Mouse (Mus musculus) hindbrain, embryonic 12.5 days (tissue): ENCODE data around the gene Hist1h3b. TPM values are rescaled to one million over a fixed set of nuclear protein-coding genes. Genes with fewer than 3 reads are reported as not detected.
"Not testable (repeated sequence)": the region's sequence is repeated elsewhere in the genome, so short reads cannot be mapped to it uniquely, and the experiment has no call there.

Experiments
- ATAC-seq: fragments of 200-750 bp; cut with Nextera tagmentation; 2 replicates; pipeline ENCODE4 v1.8.0; 2017; ENCODE audit warnings: moderate TSS enrichment; ENCODE audit not compliant: low FRiP score
- H3K27ac ChIP-seq: fragments of 300-500 bp; sonication (generic); 2 replicates; pipeline ENCODE4 v1.5.1; 2016; ENCODE audit warnings: mild to moderate bottlenecking
- H3K27me3 ChIP-seq: fragments of 300-500 bp; sonication (generic); 2 replicates; pipeline ENCODE4 v1.6.1; 2016; ENCODE audit warnings: mild to moderate bottlenecking
- H3K36me3 ChIP-seq: fragments of 300-500 bp; sonication (generic); 2 replicates; pipeline ENCODE4 v1.6.1; 2016; ENCODE audit warnings: mild to moderate bottlenecking
- H3K4me1 ChIP-seq: fragments of 300-500 bp; sonication (generic); 2 replicates; pipeline ENCODE4 v1.6.1; 2016
- H3K4me2 ChIP-seq: fragments of 300-500 bp; sonication (generic); replicated peaks from 2 replicates; pipeline ENCODE4 v1.6.1; 2016; ENCODE audit warnings: mild to moderate bottlenecking
- H3K4me3 ChIP-seq: fragments of 300-500 bp; sonication (generic); 2 replicates; pipeline ENCODE4 v1.5.1; 2016; ENCODE audit warnings: mild to moderate bottlenecking
- H3K9ac ChIP-seq: fragments of 300-500 bp; sonication (generic); 2 replicates; pipeline ENCODE4 v1.6.1; 2016; ENCODE audit warnings: mild to moderate bottlenecking, moderate library complexity
- H3K9me3 ChIP-seq: fragments of 300-500 bp; sonication (generic); replicated peaks from 2 replicates; pipeline ENCODE4 v1.6.1; 2016; ENCODE audit warnings: mild to moderate bottlenecking
- WGBS: fragments of 180-500 bp; shearing (Covaris S2); methylation state at CpG from one replicate; pipeline ENCODE4 v1.1.7; 2016; 5-methylcytosine and 5-hydroxymethylcytosine counted together
- polyA plus RNA-seq: library from polyadenylated mRNA; unstranded; fragments of >200 nt; fragmentation: Nextera tagmentation; extraction: Ambion mirVana; gene quantifications from 2 replicates; pipeline ENCODE4 v1.2.1, GENCODE M21; 2016

The Hist1h3b gene
- polyA plus RNA-seq, 1 experiment from 2014 or later = 11.1 TPM

- H3K4me3 ChIP-seq = peak overlapping the region; percentile 40
- H3K9ac ChIP-seq = peak overlapping the region; percentile 57
- no peaks in the 10 kb centered on the region for H3K27me3 ChIP-seq
- ATAC-seq = peak; percentile 21
- no peaks in the 10 kb centered on the region for H3K9me3 ChIP-seq
- H3K4me2 ChIP-seq = peak overlapping the region; percentile 88
- 1% methylated on average over 23 of the region's 27 CpGs for WGBS
- no peaks in the 10 kb centered on the region for H3K36me3 ChIP-seq
- peak overlapping the region; percentile 89 for H3K27ac ChIP-seq
- H3K4me1 ChIP-seq = peaks cover 28% of the 10 kb centered on the region
Measured at GRCm38 (mm10) chr13:23760240-23760971, 8.3 kb downstream of the Hist1h3b start.

GRCm38 (mm10) chr13:23760972-23761864 lies 9.2 kb downstream of the Hist1h3b start, which contains the start of gene Hist1h4a:
Hist1h4a (minus strand) TSS chr13:23761230.
- H3K27me3 ChIP-seq = no peaks in the 10 kb centered on the region
- WGBS = under 1% methylated on average over 61 of the region's 72 CpGs
- peak within 1 kb of the TSS; percentile 89 for H3K27ac ChIP-seq
- H3K4me1 ChIP-seq = peaks cover 28% of the 10 kb centered on the region
- H3K4me2 ChIP-seq = peak within 1 kb of the TSS; percentile 88
- H3K36me3 ChIP-seq = no peaks in the 10 kb centered on the region
- H3K9ac ChIP-seq = peak within 1 kb of the TSS; percentile 57
- peak; percentile 81 for ATAC-seq
- H3K4me3 ChIP-seq = peak within 1 kb of the TSS; percentile 40
- no peaks in the 10 kb centered on the region for H3K9me3 ChIP-seq

DNA sequence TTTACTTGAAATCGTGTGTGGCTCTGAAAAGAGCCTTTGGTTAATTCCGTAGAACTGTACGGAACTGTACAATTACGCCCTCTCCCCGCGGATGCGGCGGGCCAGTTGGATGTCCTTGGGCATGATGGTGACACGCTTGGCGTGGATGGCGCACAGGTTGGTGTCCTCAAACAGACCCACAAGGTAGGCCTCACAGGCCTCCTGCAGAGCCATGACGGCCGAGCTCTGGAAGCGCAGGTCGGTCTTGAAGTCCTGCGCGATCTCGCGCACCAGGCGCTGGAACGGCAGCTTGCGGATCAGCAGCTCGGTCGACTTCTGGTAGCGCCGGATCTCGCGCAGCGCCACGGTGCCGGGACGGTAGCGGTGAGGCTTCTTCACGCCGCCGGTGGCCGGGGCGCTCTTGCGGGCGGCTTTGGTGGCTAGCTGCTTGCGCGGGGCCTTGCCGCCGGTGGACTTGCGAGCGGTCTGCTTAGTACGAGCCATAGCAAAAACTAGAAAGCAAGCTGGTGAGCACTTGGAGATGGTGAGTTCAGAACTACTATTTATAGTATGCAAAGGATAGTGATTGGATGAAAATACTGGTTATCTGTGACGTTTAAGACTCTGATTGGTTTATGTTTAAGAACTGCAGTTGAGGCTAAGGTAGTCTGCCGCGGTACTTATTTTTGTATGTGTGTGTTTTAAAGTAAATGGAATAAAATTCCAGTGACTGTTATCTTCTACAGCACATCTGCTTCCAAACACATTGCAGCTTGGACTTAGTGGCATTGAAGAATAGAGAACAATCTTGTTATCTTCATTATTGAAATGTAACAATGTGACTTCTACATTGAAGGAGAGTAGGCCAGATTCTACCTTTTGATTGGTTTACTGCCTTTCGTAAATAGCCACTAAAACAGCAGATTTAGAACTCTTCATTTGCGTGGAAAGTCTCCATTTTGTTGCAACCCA lies 10.1 kb downstream of the Hist1h3b start, which contains the start of gene Hist1h3a:
Gene Hist1h3a, minus strand, starts transcription at position 516 of the 951 bp plus-strand sequence.
- ATAC-seq = peak; percentile 62
- peaks cover 26% of the 10 kb centered on the region for H3K4me1 ChIP-seq
- under 1% methylated on average over 27 of the region's 52 CpGs for WGBS
- H3K9ac ChIP-seq = peak within 1 kb of the TSS; percentile 67
- not testable (repeated sequence) for H3K27me3 ChIP-seq, H3K36me3 ChIP-seq, H3K9me3 ChIP-seq
- peak within 1 kb of the TSS; percentile 89 for H3K27ac ChIP-seq
- H3K4me3 ChIP-seq = peak within 1 kb of the TSS; percentile 54
- peak within 1 kb of the TSS; percentile 88 for H3K4me2 ChIP-seq

DNA sequence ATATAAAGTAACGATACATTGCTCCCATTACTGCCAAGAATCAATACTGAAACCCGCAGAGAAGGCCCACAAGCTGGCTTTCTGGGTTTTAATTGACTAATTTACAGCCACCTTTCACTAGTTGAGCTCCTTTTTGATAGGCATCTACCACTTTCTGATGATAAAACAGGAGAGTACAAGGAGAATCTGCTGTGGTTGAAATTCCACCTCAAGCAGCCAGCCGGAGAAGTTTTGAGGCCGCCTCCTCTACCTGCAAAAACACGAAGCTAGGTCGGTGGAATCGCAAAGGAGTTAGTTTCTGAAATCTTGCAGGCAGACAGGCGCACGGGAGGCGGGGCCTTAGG lies 11.1 kb downstream of the Hist1h3b start:
- Histone ChIP-seq H3K4me1 (peaks cover 23% of the 10 kb centered on the region), H3K9ac (peak overlapping the region; percentile 67; the same call in 1 of the 2 replicates), H3K27me3 (no peaks in the 10 kb centered on the region), H3K36me3 (no peaks in the 10 kb centered on the region), H3K9me3 (no peaks in the 10 kb centered on the region), H3K4me2 (peak overlapping the region; percentile 88), H3K4me3 (peak overlapping the region; percentile 54), H3K27ac (peak overlapping the region; percentile 89)
- no peak for ATAC-seq
- WGBS = 1% methylated on average over 10 of the region's 10 CpGs

GRCm38 (mm10) chr13:23763586-23764323 lies 11.7 kb downstream of the Hist1h3b start, which contains the start of gene Hist1h1a:
Hist1h1a (plus strand) TSS chr13:23763666.
- ATAC-seq = peak; percentile 57
- Histone ChIP-seq H3K4me1 (peaks cover 23% of the 10 kb centered on the region), H3K9ac (peak within 1 kb of the TSS; percentile 67), H3K27ac (peak within 1 kb of the TSS; percentile 89), H3K36me3 (no peaks in the 10 kb centered on the region), H3K4me2 (peak within 1 kb of the TSS; percentile 88), H3K4me3 (peak within 1 kb of the TSS; percentile 54), H3K9me3 (no peaks in the 10 kb centered on the region), H3K27me3 (no peaks in the 10 kb centered on the region)
- WGBS = 5% methylated on average over 34 of the region's 34 CpGs

DNA sequence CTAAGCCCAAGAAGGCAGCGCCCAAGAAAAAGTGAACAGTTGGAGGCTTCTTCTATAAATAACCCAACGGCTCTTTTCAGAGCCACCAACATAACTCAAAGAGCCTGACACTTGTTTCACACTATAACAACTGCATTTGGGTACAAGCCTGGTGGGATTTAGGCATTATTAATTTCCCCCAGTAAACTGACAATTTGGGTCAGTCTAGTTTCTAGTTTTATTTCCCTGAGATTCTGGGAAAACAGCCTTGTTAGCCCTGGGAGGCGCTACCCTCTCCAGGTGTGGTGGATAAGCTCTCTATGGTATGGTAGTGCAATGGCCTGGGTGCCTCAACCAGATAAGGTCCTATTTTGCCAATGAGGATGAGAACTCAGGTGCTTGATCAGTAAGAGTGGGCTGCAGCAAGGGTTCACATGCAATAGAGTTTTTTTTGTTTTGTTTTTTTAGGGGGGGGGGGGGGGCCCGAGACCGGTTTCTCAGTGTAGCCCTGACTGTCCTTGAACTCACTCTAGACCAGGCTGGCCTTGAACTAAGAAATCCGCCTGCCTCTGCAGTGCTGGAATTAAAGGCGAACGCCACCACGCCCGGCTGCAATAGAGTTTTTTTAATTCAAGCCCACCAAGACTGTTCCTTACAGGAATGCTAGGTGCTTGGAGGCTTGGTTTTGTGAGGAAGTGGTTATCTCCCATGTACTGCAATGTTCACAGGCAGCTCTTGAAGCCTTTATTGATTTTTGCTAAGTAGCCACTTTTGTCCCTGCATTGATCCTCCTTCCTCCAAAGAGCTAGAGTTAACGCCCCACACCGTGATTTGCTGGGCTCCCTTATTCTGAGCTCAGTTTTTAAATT lies 12.5 kb downstream of the Hist1h3b start:
- Histone ChIP-seq H3K36me3 (no peaks in the 10 kb centered on the region), H3K9me3 (no peaks in the 10 kb centered on the region), H3K4me1 (peaks cover 23% of the 10 kb centered on the region), H3K4me3 (peak overlapping the region; percentile 54), H3K9ac (peak overlapping the region; percentile 67), H3K4me2 (peak overlapping the region; percentile 88), H3K27me3 (no peaks in the 10 kb centered on the region), H3K27ac (peak overlapping the region; percentile 89; the same call in 1 of the 2 replicates)
- WGBS = 30% methylated on average over 12 of the region's 12 CpGs
- no peak for ATAC-seq

- Histone ChIP-seq H3K4me3 (no peak overlapping the region), H3K36me3 (no peaks in the 10 kb centered on the region), H3K4me1 (peaks cover 20% of the 10 kb centered on the region), H3K9ac (no peak overlapping the region), H3K4me2 (no peak overlapping the region; the same call in 1 of the 2 replicates), H3K27ac (no peak overlapping the region), H3K27me3 (no peaks in the 10 kb centered on the region), H3K9me3 (no peaks in the 10 kb centered on the region)
- no peak for ATAC-seq
- 74% methylated on average over 1 of the region's 1 CpGs for WGBS
Measured at GRCm38 (mm10) chr13:23765172-23765513, 13.1 kb downstream of the Hist1h3b start.

GRCm38 (mm10) chr13:23766772-23767171 lies 14.7 kb downstream of the Hist1h3b start:
- Histone ChIP-seq H3K27ac (no peak overlapping the region), H3K9me3 (no peaks in the 10 kb centered on the region), H3K27me3 (no peaks in the 10 kb centered on the region), H3K4me2 (no peak overlapping the region), H3K9ac (no peak overlapping the region), H3K36me3 (no peaks in the 10 kb centered on the region), H3K4me3 (no peak overlapping the region), H3K4me1 (peaks cover 12% of the 10 kb centered on the region)
- no peak for ATAC-seq

DNA sequence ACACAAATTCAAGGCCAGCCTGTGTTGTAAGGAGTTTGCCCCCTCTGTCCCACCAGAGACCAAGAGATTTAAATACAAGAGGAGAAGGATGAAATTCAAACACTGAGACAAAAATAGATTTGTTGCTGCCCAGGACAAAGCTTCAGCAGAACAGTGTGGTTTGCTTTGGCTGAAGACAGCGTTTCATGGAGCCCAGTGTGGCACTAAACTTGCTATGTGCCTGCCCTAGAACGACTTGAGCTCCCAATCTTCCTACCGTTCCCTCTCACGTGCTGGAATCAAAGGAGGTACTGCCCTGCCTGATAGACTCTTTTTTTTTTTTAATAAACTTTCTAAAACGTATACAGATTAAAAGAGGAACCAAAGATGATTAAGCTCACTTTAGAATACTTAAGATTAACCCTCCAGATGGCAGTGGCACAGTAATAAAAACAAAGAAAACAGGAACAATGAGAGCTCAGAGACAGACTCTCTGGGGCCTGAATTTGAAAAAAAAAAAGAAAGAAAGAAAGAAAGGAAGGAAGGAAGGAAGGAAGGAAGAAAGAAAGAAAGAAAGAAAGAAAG lies 16.8 kb downstream of the Hist1h3b start:
- Histone ChIP-seq H3K9me3 (no peaks in the 10 kb centered on the region), H3K36me3 (no peaks in the 10 kb centered on the region), H3K4me3 (no peak overlapping the region), H3K9ac (no peak overlapping the region), H3K4me1 (peaks cover 10% of the 10 kb centered on the region), H3K27me3 (no peaks in the 10 kb centered on the region), H3K27ac (no peak overlapping the region), H3K4me2 (no peak overlapping the region)
- 59% methylated on average over 5 of the region's 5 CpGs for whole genome bisulfite sequencing
- no peak for ATAC-seq

DNA sequence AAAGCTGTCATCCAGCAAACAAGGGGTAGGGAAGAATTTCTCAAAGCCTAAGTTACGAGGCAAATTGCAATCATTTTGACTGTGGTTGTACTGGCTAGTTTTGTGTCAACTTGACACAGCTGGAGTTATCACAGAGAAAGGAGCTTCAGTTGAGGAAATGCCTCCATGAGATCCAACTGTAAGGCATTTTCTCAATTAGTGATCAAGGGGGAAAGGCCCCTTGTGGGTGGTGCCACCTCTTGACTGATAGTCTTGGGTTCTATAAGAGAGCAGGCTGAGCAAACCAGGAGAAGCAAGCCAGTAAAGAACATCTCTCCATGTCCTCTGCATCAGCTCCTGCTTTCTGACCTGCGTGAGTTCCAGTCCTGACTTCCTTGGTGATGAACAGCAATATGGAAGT lies 17.5 kb downstream of the Hist1h3b start, which contains the start of gene Trim38:
Gene Trim38, plus strand, starts transcription at position 301 of the 400 bp plus-strand sequence.
- not testable (repeated sequence) for H3K9me3 ChIP-seq, H3K4me1 ChIP-seq, H3K4me3 ChIP-seq, H3K27me3 ChIP-seq, H3K4me2 ChIP-seq, ATAC-seq, H3K9ac ChIP-seq, H3K36me3 ChIP-seq, H3K27ac ChIP-seq
- WGBS = 84% methylated on average over 2 of the region's 2 CpGs
